ENCODE assay signal across 8 mouse cellular contexts in genomic region chr15:103185462-103186198, GRCm38 (mm10). TPM values are rescaled to one million over a fixed set of nuclear protein-coding genes. Genes with fewer than 3 reads are reported as not detected.
DNase-seq lines count a peak whose midpoint lies in the region; ATAC-seq and TF ChIP-seq lines count a peak whose summit lies in the region.

No protein-coding gene starts in this region.

- peak; percentile 55 to 72 for DNase-seq in heart, adult 2 months
- DNase-seq in heart, embryonic 10.5 days (ENCODE audit: low spot score): no peak
- peak; percentile 64 for DNase-seq in gastrocnemius, postnatal 14 days
- DNase-seq in layer of hippocampus, postnatal 14 days (ENCODE audit: low spot score in 2 of 2): peak; percentile 54 to 61

- H3K9me3 ChIP-seq in heart, embryonic 10.5 days: no peaks in the 10 kb centered on the region
- no peaks in the 10 kb centered on the region for H3K9me3 ChIP-seq in midbrain, embryonic 16.5 days (replicated peaks; ENCODE audit: control insufficient read depth, low read length, poor library complexity, severe bottlenecking)
- H3K9me3 ChIP-seq in intestine, embryonic 15.5 days: no peaks in the 10 kb centered on the region

- WGBS in heart, adult 2 months: 45% methylated on average over 19 of the region's 19 CpGs
- WGBS in heart, embryonic 10.5 days: 46% methylated on average over 19 of the region's 19 CpGs
- WGBS in bone marrow, adult 2 months: 48% methylated on average over 19 of the region's 19 CpGs
- 49% methylated on average over 19 of the region's 19 CpGs for WGBS in midbrain, embryonic 16.5 days
- 46% methylated on average over 19 of the region's 19 CpGs for WGBS in intestine, embryonic 15.5 days

- TF ChIP-seq CTCF in heart, adult 2 months (IDR thresholded peaks at IDR 0.05): peak; percentile 73
- peak; percentile 96 for TF ChIP-seq CTCF in C2C12 (IDR thresholded peaks at IDR 0.05; ENCODE audit: control insufficient read depth, insufficient read depth, insufficient read length)
- TF ChIP-seq CTCF in bone marrow, adult 2 months (IDR thresholded peaks at IDR 0.05; ENCODE audit: control insufficient read depth, insufficient read depth, low read length): peak; percentile 69

- no peaks in the 10 kb centered on the region for H3K79me2 ChIP-seq in heart, adult 2 months (replicated peaks; ENCODE audit: control insufficient read depth, insufficient read depth, low read length)
- no peaks in the 10 kb centered on the region for H3K79me2 ChIP-seq in C2C12 (ENCODE audit: control insufficient read depth, insufficient read depth)

- H3K9ac ChIP-seq in heart, adult 2 months (ENCODE audit: low read depth, low read length): no peak overlapping the region
- H3K9ac ChIP-seq in midbrain, embryonic 16.5 days (ENCODE audit: low read depth, low read length): no peak overlapping the region
- H3K9ac ChIP-seq in intestine, embryonic 15.5 days: no peak overlapping the region

- TF ChIP-seq POLR2A in heart, adult 2 months (IDR thresholded peaks at IDR 0.05; ENCODE audit: insufficient read depth, low read depth, low read length): no peak
- TF ChIP-seq POLR2A in bone marrow, adult 2 months (IDR thresholded peaks at IDR 0.05; ENCODE audit: borderline replicate concordance, control insufficient read depth, low read depth, low read length): no peak

- no peak overlapping the region for H3K27ac ChIP-seq in heart, adult 2 months
- H3K27ac ChIP-seq in heart, embryonic 10.5 days: no peak overlapping the region
- H3K27ac ChIP-seq in bone marrow, adult 2 months (ENCODE audit: control insufficient read depth, insufficient read depth, low read depth, low read length, poor library complexity): no peak overlapping the region
- H3K27ac ChIP-seq in midbrain, embryonic 16.5 days (ENCODE audit: low read length): no peak overlapping the region
- no peak overlapping the region for H3K27ac ChIP-seq in intestine, embryonic 15.5 days

- H3ac ChIP-seq in C2C12 (ENCODE audit: control insufficient read depth, insufficient read length, low read depth): no peak overlapping the region

- H3K4me1 ChIP-seq in heart, adult 2 months (ENCODE audit: control insufficient read depth, insufficient read depth, low read length): no peaks in the 10 kb centered on the region; the same call in 1 of the 2 replicates
- peaks cover 29% of the 10 kb centered on the region for H3K4me1 ChIP-seq in heart, embryonic 10.5 days
- H3K4me1 ChIP-seq in bone marrow, adult 2 months (ENCODE audit: control insufficient read depth, insufficient read depth, low read length): no peaks in the 10 kb centered on the region
- peaks cover 9% of the 10 kb centered on the region for H3K4me1 ChIP-seq in midbrain, embryonic 16.5 days (ENCODE audit: control insufficient read depth, insufficient read depth, low read length)
- peaks cover 17% of the 10 kb centered on the region for H3K4me1 ChIP-seq in intestine, embryonic 15.5 days (replicated peaks)

- ATAC-seq in midbrain, embryonic 16.5 days: peak; percentile 30; the same call in 1 of the 2 replicates
- ATAC-seq in intestine, embryonic 15.5 days: no peak

- H3K4me3 ChIP-seq in heart, adult 2 months: no peak overlapping the region
- no peak overlapping the region for H3K4me3 ChIP-seq in heart, embryonic 10.5 days
- no peak overlapping the region for H3K4me3 ChIP-seq in C2C12 (ENCODE audit: insufficient read depth, poor library complexity, severe bottlenecking)
- no peak overlapping the region for H3K4me3 ChIP-seq in bone marrow, adult 2 months (replicated peaks; ENCODE audit: control insufficient read depth, low read depth, low read length)
- H3K4me3 ChIP-seq in midbrain, embryonic 16.5 days (ENCODE audit: low read depth, low read length): no peak overlapping the region
- H3K4me3 ChIP-seq in intestine, embryonic 15.5 days (replicated peaks): no peak overlapping the region

- no peaks in the 10 kb centered on the region for H3K27me3 ChIP-seq in heart, adult 2 months (ENCODE audit: control insufficient read depth, insufficient read depth, low read length)
- peaks cover 38% of the 10 kb centered on the region for H3K27me3 ChIP-seq in heart, embryonic 10.5 days (ENCODE audit: insufficient read depth, poor library complexity, severe bottlenecking)
- no peaks in the 10 kb centered on the region for H3K27me3 ChIP-seq in C2C12 (ENCODE audit: control insufficient read depth, insufficient read depth, insufficient read length)
- H3K27me3 ChIP-seq in midbrain, embryonic 16.5 days (ENCODE audit: control insufficient read depth, insufficient read depth, low read depth, low read length): peaks cover 15% of the 10 kb centered on the region
- peaks cover 28% of the 10 kb centered on the region for H3K27me3 ChIP-seq in intestine, embryonic 15.5 days (replicated peaks)

- no peaks in the 10 kb centered on the region for H3K36me3 ChIP-seq in heart, adult 2 months (ENCODE audit: control insufficient read depth, insufficient read depth, low read length)
- peaks cover 6% of the 10 kb centered on the region for H3K36me3 ChIP-seq in heart, embryonic 10.5 days
- H3K36me3 ChIP-seq in C2C12 (ENCODE audit: control insufficient read depth, insufficient read depth): peaks cover 8% of the 10 kb centered on the region
- no peaks in the 10 kb centered on the region for H3K36me3 ChIP-seq in midbrain, embryonic 16.5 days (ENCODE audit: control insufficient read depth, insufficient read depth, low read length)
- no peaks in the 10 kb centered on the region for H3K36me3 ChIP-seq in intestine, embryonic 15.5 days

- TF ChIP-seq EP300 in heart, adult 2 months (IDR thresholded peaks at IDR 0.05; ENCODE audit: insufficient read depth, low read depth, low read length): peak; percentile 69; the same call in 1 of the 2 replicates

- no peaks in the 10 kb centered on the region for H3K79me3 ChIP-seq in C2C12 (ENCODE audit: low read depth)

- intact Hi-C loops in heart, adult 2 months (cut with DNase I): loop anchor here (1.0 kb wide), 1 partner anchor 122 kb away; no protein-coding TSS in a partner anchor
- intact Hi-C loops in gastrocnemius, postnatal 14 days (cut with DNase I; ENCODE audit: low total_unique reads): loop anchor here (2.0 kb wide), 1 partner anchor 117 kb away; no protein-coding TSS in a partner anchor

- no peak overlapping the region for H3K4me2 ChIP-seq in midbrain, embryonic 16.5 days (ENCODE audit: low read length)
- no peak overlapping the region for H3K4me2 ChIP-seq in intestine, embryonic 15.5 days (replicated peaks)

TF ChIP-seq in C2C12, 6 proteins besides CTCF, POLR2A, EP300 and RAD21:
- TF ChIP-seq USF1 (IDR thresholded peaks at IDR 0.05; ENCODE audit: low read depth) (no peak), FOSL1 (IDR thresholded peaks at IDR 0.05; ENCODE audit: insufficient read depth, low read length, poor library complexity, severe bottlenecking) (no peak), MAX (IDR thresholded peaks at IDR 0.05) (no peak), CEBPB (IDR thresholded peaks at IDR 0.05; ENCODE audit: low read depth) (no peak), MYOD1 (IDR thresholded peaks at IDR 0.05; ENCODE audit: control insufficient read depth, insufficient read length, low read depth) (no peak), MYOG (IDR thresholded peaks at IDR 0.05; ENCODE audit: control insufficient read depth, extremely low read depth, insufficient read length) (no peak)

RNA-seq across cellular contexts. Expression of gene Smug1, which starts 18.7 kb away (rescaled TPM):
- total RNA-seq in heart, adult 2 months (2021): 10 to 100 TPM; 13.9 to 15.2 TPM
- polyA plus RNA-seq in heart, adult 2 months (2012; rRNA removed): 13.3 and 13.9 TPM in 2 replicates
- polyA plus RNA-seq in heart, embryonic 10.5 days (2016; fragmentation: Nextera tagmentation; extraction: Ambion mirVana): 16.2 and 19.5 TPM in 2 replicates
- 15.7 TPM for polyA plus RNA-seq in C2C12 (2012; fragmentation: generic; extraction: Trizol)
- polyA plus RNA-seq in bone marrow, adult 2 months (2011; ENCODE audit: insufficient read depth, insufficient read length, low replicate concordance, missing spikeins): 3.0 and 3.9 TPM in 2 replicates
- total RNA-seq in gastrocnemius, postnatal 14 days (2021): 10 to 100 TPM; 10.6 to 11.6 TPM
- 10 to 100 TPM; 14.5 to 15.4 TPM for total RNA-seq in layer of hippocampus, postnatal 14 days (2021)
- polyA plus RNA-seq in midbrain, embryonic 16.5 days (2015; fragmentation: Nextera tagmentation; extraction: Ambion mirVana): 24.3 and 25.5 TPM in 2 replicates
- 17.8 and 18.2 TPM in 2 replicates for polyA plus RNA-seq in intestine, embryonic 15.5 days (2015; fragmentation: Nextera tagmentation; extraction: Ambion mirVana)

RNA-seq across cellular contexts. Expression of gene Cbx5, which starts 54.0 kb away (rescaled TPM):
- 10 to 100 TPM; 56.5 to 57.0 TPM for total RNA-seq in heart, adult 2 months (2021)
- 15.6 and 39.9 TPM in 2 replicates for polyA plus RNA-seq in heart, adult 2 months (2012; rRNA removed)
- polyA plus RNA-seq in heart, embryonic 10.5 days (2016; fragmentation: Nextera tagmentation; extraction: Ambion mirVana): 152 and 154 TPM in 2 replicates
- polyA plus RNA-seq in C2C12 (2012; fragmentation: generic; extraction: Trizol): 52.3 TPM
- polyA plus RNA-seq in bone marrow, adult 2 months (2011; ENCODE audit: insufficient read depth, insufficient read length, low replicate concordance, missing spikeins): 178 and 226 TPM in 2 replicates
- 10 to 100 TPM; 29.9 to 41.5 TPM for total RNA-seq in gastrocnemius, postnatal 14 days (2021)
- total RNA-seq in layer of hippocampus, postnatal 14 days (2021): 100 to 1,000 TPM; 155 to 158 TPM
- 139 and 151 TPM in 2 replicates for polyA plus RNA-seq in midbrain, embryonic 16.5 days (2015; fragmentation: Nextera tagmentation; extraction: Ambion mirVana)
- 86.7 and 98.0 TPM in 2 replicates for polyA plus RNA-seq in intestine, embryonic 15.5 days (2015; fragmentation: Nextera tagmentation; extraction: Ambion mirVana)

RNA-seq across cellular contexts. Expression of gene Hnrnpa1, which starts 54.6 kb away (rescaled TPM):
- 100 to 1,000 TPM; 143 to 149 TPM for total RNA-seq in heart, adult 2 months (2021)
- 59.4 and 109 TPM in 2 replicates for polyA plus RNA-seq in heart, adult 2 months (2012; rRNA removed)
- polyA plus RNA-seq in heart, embryonic 10.5 days (2016; fragmentation: Nextera tagmentation; extraction: Ambion mirVana): 682 and 901 TPM in 2 replicates
- 625 TPM for polyA plus RNA-seq in C2C12 (2012; fragmentation: generic; extraction: Trizol)
- polyA plus RNA-seq in bone marrow, adult 2 months (2011; ENCODE audit: insufficient read depth, insufficient read length, low replicate concordance, missing spikeins): 406 and 641 TPM in 2 replicates
- total RNA-seq in gastrocnemius, postnatal 14 days (2021): 100 to 1,000 TPM; 110 to 114 TPM
- 100 to 1,000 TPM; 297 to 307 TPM for total RNA-seq in layer of hippocampus, postnatal 14 days (2021)
- polyA plus RNA-seq in midbrain, embryonic 16.5 days (2015; fragmentation: Nextera tagmentation; extraction: Ambion mirVana): 630 and 680 TPM in 2 replicates
- 652 and 741 TPM in 2 replicates for polyA plus RNA-seq in intestine, embryonic 15.5 days (2015; fragmentation: Nextera tagmentation; extraction: Ambion mirVana)
